Mouse (Mus musculus): ENCODE data around the gene Gm14406.
"Not testable (repeated sequence)": the region's sequence is repeated elsewhere in the genome, so short reads cannot be mapped to it uniquely, and the experiment has no call there.

DNA sequence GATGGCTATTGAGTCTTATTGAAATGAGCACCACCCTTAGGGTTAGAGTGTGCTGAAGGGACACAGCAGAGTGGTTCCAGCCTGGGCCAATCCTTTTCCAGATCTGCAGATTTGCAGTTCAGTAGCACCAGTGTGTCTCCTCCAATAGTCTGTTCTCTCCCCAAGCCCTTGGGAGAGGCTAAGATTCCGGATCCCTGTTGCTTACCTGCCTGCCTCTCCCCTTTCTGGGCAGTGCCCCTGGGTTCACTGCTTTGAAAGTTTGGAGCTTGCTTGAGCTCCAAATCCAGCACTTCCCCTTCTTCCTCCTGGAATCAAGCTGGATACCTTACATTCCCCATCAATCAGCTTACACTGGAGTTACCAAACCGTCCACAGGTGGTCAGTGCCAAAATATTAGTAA, 2.9 kb downstream of the Gm14406 start:
- TF ChIP-seq POLR2A (IDR thresholded peaks at IDR 0.05; ENCODE audit: low read depth, low read length); CTCF (IDR thresholded peaks at IDR 0.05; ENCODE audit: extremely low read depth, insufficient read depth, insufficient read length, insufficient replicate concordance): not testable (repeated sequence)
